Mouse (Mus musculus): ENCODE measurements around the gene Bpifc.
A peak's percentile ranks its signal among the peaks of the same experiment; 100 is the strongest.

Bpifc gene

DNA sequence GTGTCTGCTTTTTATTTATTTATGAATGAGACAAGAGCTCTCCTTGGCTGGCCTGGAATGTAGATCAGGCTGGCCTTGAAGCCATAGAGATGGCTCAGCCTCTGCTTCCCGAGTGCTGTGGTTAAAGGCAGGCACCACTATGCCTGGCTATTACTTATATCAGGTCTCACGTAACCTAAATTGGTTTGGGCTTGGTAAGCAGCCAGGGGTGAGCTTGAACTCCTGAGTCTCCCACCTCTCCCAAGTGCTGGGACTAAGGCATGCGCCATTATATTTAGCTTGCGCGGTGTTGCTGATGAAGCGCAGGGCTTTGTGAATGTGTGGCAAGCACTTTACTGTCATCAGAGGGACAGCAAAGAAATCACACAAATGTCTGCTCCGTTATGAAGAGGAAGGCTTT is 6.1 kb upstream of the Bpifc start:
- no peak for DNase-seq (ENCODE audit: low read depth, low spot score)

DNA sequence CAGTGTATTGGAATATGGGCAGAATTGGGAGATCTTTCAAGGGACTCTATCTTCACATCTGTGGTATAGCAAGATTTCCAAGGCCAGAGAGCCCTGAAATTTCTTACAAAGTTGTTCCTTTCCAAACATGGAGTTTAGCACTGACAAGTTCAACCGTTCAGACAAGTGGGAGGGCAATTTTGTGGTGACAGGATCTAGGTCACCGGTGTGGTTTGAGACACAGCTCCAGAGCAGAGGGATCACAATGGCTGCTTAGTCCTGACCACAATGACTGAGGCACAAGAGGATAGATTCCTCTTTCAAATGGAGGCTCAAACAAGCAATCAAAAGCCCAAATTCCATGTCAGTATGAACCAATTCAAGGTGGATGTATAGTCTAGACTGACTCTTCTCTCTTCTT is 523 bp downstream of the Bpifc start:
- no peak for DNase-seq (ENCODE audit: low read depth, low spot score)

- peak; percentile 21 for DNase-seq (ENCODE audit: low read depth, low spot score)
These were observed 1.1 kb downstream of the Bpifc start for GRCm38 (mm10) chr10:86010636-86011035.

GRCm38 (mm10) chr10:86009688-86010087 is 2.0 kb downstream of the Bpifc start:
- no peak for DNase-seq (ENCODE audit: low read depth, low spot score)

GRCm38 (mm10) chr10:86006455-86006854 is 5.2 kb downstream of the Bpifc start:
- peak; percentile 71 for DNase-seq (ENCODE audit: low read depth, low spot score)

DNA sequence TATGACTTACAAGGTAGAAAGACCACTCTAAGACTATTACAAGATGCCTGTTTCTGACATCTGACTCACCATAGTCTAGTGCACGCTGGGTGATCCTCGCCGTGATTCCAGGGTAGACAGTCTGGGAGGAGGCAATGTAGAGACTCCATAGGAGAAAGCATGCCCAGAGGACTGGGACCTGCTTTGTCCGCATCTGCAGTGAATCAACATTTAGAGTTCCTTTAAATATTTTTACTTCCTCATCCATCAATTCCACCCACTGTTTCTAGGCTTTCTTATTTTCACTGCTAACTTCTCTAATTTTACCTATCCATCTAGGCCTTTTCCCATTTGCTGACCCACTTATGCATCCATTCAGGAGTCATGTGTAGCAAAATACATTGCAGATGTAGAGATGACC is 11.2 kb downstream of the Bpifc start:
- no peak for DNase-seq (ENCODE audit: low read depth, low spot score)

- DNase-seq (ENCODE audit: low read depth, low spot score), result no peak
These were observed 17.1 kb downstream of the Bpifc start for GRCm38 (mm10) chr10:85994543-85995104.

GRCm38 (mm10) chr10:85993836-85994235 is 17.9 kb downstream of the Bpifc start:
- no peak for DNase-seq (ENCODE audit: low read depth, low spot score)

- no peak for DNase-seq (ENCODE audit: low read depth, low spot score)
These were observed 19.3 kb downstream of the Bpifc start for GRCm38 (mm10) chr10:85992412-85992811.

DNA sequence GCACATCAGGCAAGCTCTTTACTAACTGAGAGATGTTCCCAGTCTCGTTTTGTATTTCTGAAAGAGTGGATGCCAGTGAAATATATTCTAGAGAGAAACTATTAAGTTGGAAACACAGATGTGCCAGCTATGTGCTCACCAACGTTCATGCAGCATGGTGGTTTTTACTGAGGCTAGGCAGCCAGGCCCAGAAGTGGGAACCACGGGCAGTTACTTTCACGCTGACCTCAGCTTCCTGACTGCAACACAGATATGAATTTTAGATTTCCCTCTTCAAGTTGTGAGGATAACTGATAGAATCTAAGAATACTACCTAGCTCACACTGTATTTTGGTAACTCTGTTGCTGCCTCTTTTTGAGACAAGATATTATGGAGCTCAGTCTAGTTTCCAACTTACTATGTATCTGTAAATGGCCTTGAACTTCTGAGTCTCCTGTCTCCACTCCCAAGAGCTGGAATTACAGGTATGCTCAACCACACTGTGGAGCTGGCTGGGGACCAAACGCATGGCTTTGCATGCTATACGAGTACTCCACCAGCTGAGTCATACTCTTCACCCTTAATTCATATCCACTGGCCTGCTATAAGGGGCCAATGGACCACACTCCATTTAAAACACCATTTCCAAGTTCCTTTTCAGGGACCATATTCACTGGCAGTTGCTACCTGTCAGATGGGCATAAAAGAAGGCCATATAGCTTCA is 22.1 kb downstream of the Bpifc start:
- DNase-seq (ENCODE audit: low read depth, low spot score), result no peak

DNA sequence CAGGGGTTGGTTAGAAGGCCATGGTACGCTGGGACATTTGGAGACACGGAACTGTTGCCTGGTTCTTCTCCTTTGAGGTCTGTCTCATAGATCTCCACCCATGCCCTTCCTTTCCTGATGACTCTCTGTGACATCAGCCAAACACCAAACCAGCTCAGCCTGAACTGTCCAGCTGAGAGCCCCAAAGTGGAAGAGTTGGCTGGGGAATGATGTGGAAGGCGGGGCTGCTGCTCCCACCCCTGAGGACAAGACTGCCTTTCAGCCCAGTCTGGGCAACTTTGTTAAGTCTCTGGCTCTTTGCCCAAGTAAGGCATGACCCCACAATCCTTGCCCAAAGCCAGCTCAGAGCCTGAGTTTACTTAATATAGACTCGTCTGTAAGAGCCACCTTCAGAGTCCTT is 38.8 kb downstream of the Bpifc start:
- DNase-seq (ENCODE audit: low read depth, low spot score), result peak; percentile 27

DNA sequence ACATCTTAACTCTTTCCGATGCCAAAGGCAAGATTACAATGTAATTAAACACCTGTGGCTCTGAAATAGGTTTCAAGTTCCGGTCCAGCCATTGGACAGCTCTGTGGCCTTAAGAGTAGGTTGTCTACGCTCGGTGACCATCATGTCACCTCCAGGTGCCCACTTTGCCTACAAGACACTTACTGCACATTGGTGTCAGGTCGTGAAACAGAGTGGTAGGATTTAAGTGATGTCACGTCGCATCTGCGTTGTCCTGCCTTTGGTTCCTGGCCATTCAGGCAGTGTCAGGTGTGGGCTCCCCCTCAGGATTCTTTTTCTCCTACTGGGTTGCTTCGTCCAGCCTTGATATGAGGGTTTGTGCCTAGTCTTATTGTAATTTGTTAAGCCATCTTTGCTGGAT is 39.9 kb downstream of the Bpifc start:
- DNase-seq (ENCODE audit: low read depth, low spot score), result no peak

GRCm38 (mm10) chr10:85969894-85970620 is 41.6 kb downstream of the Bpifc start:
- DNase-seq (ENCODE audit: low read depth, low spot score), result no peak

DNA sequence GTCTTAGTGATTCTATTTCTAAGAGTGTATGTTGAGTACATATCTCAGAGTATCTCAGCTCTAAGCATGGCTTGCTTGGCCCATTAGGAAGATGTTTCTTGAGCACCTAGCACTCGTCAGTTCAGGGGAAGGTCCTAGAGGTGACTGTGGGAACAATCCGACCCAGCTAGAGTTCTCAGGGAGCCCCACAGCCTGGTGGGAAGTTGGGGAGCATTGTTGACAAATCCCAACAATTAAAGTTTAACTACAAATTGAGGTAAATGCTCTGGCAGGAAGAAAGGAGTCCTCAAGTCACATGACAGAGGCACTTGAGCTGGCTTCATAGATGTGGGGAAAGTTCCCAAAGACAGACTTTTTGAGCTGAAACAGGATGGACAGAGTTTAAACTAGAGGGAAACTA is 43.0 kb downstream of the Bpifc start:
- no peak for DNase-seq (ENCODE audit: low read depth, low spot score)

DNA sequence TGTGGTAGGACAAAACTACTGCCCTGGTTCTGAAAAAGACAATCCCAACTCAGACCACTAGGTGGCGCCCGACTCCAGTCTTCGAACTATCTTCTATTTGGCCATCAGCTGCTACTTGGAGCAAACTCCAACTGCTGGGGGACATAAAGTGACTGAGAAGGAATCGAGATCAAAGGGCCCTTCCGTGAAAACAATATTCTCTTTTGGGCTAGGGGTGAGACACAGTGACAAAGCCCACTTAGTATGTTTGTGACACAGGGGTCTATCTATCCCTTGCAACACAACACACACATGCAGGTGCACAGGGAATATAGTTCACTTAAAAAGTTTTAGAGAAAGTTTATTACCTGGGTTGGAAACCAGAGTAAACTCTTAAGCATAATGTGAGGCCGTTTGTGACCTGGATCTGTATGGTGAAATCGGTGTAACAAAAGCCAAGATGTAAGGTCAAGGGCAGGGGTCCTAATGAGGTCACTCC is 43.5 kb downstream of the Bpifc start:
- DNase-seq (ENCODE audit: low read depth, low spot score), result peak; percentile 86

GRCm38 (mm10) chr10:85967411-85968156 is 44.1 kb downstream of the Bpifc start:
- no peak for DNase-seq (ENCODE audit: low read depth, low spot score)

DNA sequence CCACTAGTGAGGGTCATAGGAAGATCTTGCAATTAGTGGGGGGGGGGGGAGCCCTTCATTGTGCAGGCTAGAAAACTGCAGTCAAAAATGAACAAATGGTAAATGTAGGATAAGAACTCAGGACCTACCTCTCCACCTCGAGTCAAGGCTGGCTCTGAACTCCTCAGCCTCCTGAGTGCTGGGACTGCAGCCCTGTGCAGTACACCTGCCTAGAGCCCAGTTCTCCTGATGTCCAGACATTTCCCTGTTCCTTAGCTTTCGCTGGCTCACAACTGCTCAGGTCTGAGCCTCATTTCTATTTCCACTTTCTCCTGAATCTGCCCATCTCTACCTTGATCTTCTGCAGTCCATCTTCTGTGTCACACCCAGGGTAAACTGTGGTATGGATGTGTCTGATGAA is 45.2 kb downstream of the Bpifc start:
- DNase-seq (ENCODE audit: low read depth, low spot score), result no peak

DNA sequence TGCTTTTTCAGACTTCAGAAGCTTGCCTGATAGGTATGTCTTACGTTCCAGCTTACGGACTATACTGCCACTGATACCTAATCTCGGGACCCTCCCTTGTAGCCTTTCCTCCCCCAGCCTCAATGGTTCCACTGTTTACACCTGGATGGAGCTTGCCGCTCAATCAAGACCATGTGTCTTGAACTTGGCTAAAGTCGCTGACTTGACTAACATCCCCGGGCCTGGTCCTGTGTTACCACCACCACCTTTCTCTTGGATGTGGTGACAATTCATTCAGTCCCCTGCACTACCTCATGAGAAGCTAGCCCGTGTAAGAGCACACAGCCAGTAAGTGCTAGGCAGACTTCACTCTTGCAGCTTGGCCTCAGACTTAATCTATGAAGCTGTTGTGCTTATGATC is 47.4 kb downstream of the Bpifc start:
- DNase-seq (ENCODE audit: low read depth, low spot score), result no peak

- DNase-seq (ENCODE audit: low read depth, low spot score), result no peak
These were observed 48.8 kb downstream of the Bpifc start for GRCm38 (mm10) chr10:85962897-85963296.

DNA sequence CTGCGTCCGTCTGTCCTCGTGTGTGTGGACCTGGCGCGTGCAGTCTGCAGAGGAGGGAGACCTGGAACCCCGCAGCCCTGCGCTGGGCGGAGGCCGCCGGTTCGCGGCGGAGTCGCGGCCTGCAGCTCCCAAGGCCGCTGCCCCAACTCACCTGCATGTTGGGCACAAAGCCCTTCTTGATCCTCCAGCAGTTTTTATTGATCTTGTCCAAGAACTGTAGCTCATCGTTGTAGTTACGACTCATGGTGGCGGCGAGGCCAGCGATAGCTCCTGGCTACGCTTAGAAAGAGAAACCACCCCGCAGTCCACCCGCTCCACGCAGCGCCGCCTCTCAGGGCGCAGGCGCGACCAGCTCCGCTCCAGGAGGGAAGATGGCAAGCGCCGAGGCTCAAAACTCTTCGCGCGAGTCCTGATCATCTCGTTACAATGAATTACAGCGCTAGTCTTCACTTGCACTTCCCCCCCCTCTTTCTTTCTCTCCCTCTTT is 54.2 kb downstream of the Bpifc start, which contains the start of gene Rtcb:
TSS of gene Rtcb (minus strand) at position 360 of the 487 bp plus-strand sequence.
- peak; percentile 94 for DNase-seq (ENCODE audit: low read depth, low spot score)

DNA sequence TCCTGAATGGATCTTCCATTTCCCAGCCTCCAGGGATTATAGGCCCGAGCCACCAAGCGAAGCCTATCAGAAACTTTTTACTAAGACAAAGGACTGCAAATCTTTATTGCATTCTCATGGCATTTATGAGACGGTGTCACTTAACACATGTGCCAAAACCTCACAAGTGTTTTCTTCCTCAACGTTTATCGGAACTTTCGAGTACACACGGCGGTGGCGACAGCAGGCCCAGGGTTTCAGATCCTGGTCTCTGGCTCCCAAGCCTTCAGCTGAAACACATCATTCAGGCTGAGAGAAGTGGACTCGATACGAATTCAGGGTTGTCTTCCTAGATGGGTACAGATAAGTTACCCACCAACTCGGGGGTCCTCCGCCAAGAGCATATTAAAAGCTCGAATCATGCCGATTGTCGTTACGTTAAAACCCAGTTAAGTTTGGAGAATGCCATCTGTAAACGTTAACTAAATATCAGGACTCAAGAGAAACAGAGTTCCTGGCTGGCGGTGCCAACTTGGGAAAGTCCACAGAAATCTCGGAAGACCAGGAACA is 54.8 kb downstream of the Bpifc start:
- DNase-seq (ENCODE audit: low read depth, low spot score), result peak; percentile 28

DNA sequence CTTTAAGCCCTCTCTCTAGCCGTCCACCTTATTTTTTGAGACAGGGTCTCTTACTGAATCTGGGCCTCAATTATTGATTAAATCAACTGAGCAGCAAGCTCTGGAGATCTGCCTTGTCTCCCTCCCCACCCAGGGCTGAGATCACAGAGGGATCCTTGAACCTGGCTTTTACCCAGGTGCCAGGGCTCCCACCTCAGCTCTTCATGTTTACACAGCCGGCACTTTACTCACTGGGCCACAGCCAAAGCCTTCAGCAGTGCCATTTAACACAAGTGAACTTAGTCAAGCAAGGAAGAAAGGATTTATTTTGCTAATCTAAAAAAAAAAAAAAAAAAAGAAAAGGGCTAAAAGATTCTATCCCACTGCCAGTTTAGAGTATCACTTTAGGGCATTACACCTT is 57.3 kb downstream of the Bpifc start:
- no peak for DNase-seq (ENCODE audit: low read depth, low spot score)
